In genomic region chr14:30196959-30197358, GRCm38 (mm10) we compare ENCODE assay signal across 15 mouse cellular contexts.
DNase-seq lines count a peak whose midpoint lies in the region; ATAC-seq lines count a peak whose summit lies in the region.
"Had no signal": no experiment of that assay in that cellular context is flagged by ENCODE, and none has a peak within 500 bp of the region (broad histone marks: within the 10 kb centered on the region; RNA-seq: fewer than 3 reads in every experiment).

No protein-coding gene starts in this region.

- H3K27me3 ChIP-seq in hindbrain, embryonic 15.5 days = no peaks in the 10 kb centered on the region
- no peaks in the 10 kb centered on the region for H3K27me3 ChIP-seq in hindbrain, embryonic 10.5 days (ENCODE audit: insufficient read depth, poor library complexity, severe bottlenecking)
- no peaks in the 10 kb centered on the region for H3K27me3 ChIP-seq in midbrain, embryonic 15.5 days (replicated peaks)
- H3K27me3 ChIP-seq: neural tube, embryonic 15.5 days had no signal

- H3K9me3 ChIP-seq in hindbrain, embryonic 15.5 days = no peaks in the 10 kb centered on the region
- 0 out of 2 replicates have a peak, but pooled peaks cover under 1% of the 10 kb centered on the region for H3K9me3 ChIP-seq in hindbrain, embryonic 10.5 days
- no peaks in the 10 kb centered on the region for H3K9me3 ChIP-seq in midbrain, embryonic 15.5 days
- H3K9me3 ChIP-seq: embryonic facial prominence, embryonic 10.5 days; heart, embryonic 10.5 days; neural tube, embryonic 15.5 days had no signal

- H3K27ac ChIP-seq in hindbrain, embryonic 15.5 days (replicated peaks) = 0 out of 2 replicates have a peak overlapping the region, but pooled peaks have one; percentile 3
- H3K27ac ChIP-seq in hindbrain, embryonic 10.5 days = no peak overlapping the region
- H3K27ac ChIP-seq in midbrain, embryonic 15.5 days = peak overlapping the region; percentile 55
- H3K27ac ChIP-seq: embryonic facial prominence, embryonic 10.5 days; gastrocnemius, adult 2 months; heart, embryonic 10.5 days had no signal

- no peak for ATAC-seq in hindbrain, embryonic 15.5 days (ENCODE audit: low FRiP score, low read depth)
- no peak for ATAC-seq in midbrain, embryonic 15.5 days (replicated peaks)

- H3K4me2 ChIP-seq in hindbrain, embryonic 15.5 days = no peak overlapping the region
- no peak overlapping the region for H3K4me2 ChIP-seq in midbrain, embryonic 15.5 days
- H3K4me2 ChIP-seq: liver, embryonic 11.5 days; neural tube, embryonic 15.5 days had no signal

- no peak for DNase-seq in hindbrain, embryonic 10.5 days (ENCODE audit: low spot score)
- peak; percentile 22 to 30 for DNase-seq in right cerebral cortex, postnatal 10 days (ENCODE audit: low spot score in 2 of 2)
- DNase-seq in right cerebral cortex, postnatal 36 days (ENCODE audit: low spot score in 2 of 2) = no peak
- DNase-seq in cerebellum, adult 9-10 months = no peak
- no peak for DNase-seq in thymus, postnatal 4 days
- DNase-seq: gastrocnemius, adult 2 months; kidney, adult 11 months; kidney, postnatal 4 days; right cerebral cortex, postnatal 14 days had no signal

- no peak overlapping the region for H3K9ac ChIP-seq in hindbrain, embryonic 15.5 days
- H3K9ac ChIP-seq in midbrain, embryonic 15.5 days = no peak overlapping the region
- H3K9ac ChIP-seq: neural tube, embryonic 15.5 days had no signal

- H3K36me3 ChIP-seq in hindbrain, embryonic 15.5 days = no peaks in the 10 kb centered on the region
- no peaks in the 10 kb centered on the region for H3K36me3 ChIP-seq in hindbrain, embryonic 10.5 days
- H3K36me3 ChIP-seq in midbrain, embryonic 15.5 days (replicated peaks) = no peaks in the 10 kb centered on the region
- H3K36me3 ChIP-seq: embryonic facial prominence, embryonic 10.5 days; heart, embryonic 10.5 days; neural tube, embryonic 15.5 days had no signal

- 43% methylated on average over 1 of the region's 1 CpGs for WGBS in hindbrain, embryonic 15.5 days
- 92% methylated on average over 1 of the region's 1 CpGs for WGBS in hindbrain, embryonic 10.5 days
- WGBS in midbrain, embryonic 15.5 days = 66% methylated on average over 1 of the region's 1 CpGs

- peaks cover 11% of the 10 kb centered on the region; the same call in 1 of the 2 replicates for H3K4me1 ChIP-seq in hindbrain, embryonic 15.5 days (replicated peaks)
- no peaks in the 10 kb centered on the region for H3K4me1 ChIP-seq in hindbrain, embryonic 10.5 days (replicated peaks)
- peaks cover 6% of the 10 kb centered on the region; the same call in 1 of the 2 replicates for H3K4me1 ChIP-seq in midbrain, embryonic 15.5 days
- H3K4me1 ChIP-seq: embryonic facial prominence, embryonic 10.5 days had no signal

- H3K4me3 ChIP-seq in hindbrain, embryonic 15.5 days = no peak overlapping the region
- no peak overlapping the region for H3K4me3 ChIP-seq in hindbrain, embryonic 10.5 days
- H3K4me3 ChIP-seq in midbrain, embryonic 15.5 days = no peak overlapping the region
- H3K4me3 ChIP-seq: embryonic facial prominence, embryonic 10.5 days; gastrocnemius, adult 2 months; heart, embryonic 10.5 days; neural tube, embryonic 15.5 days had no signal

Comparison
In these comparisons a context has a peak if more than half of its experiments do, and no peak if none do; other contexts are left out.
1. DNase-seq: peak in right cerebral cortex, postnatal 10 days (2 of 2); none in hindbrain, embryonic 10.5 days (single experiment), right cerebral cortex, postnatal 36 days (0 of 2), cerebellum, adult 9-10 months (single experiment) and thymus, postnatal 4 days (single experiment).